Mouse (Mus musculus): ENCODE data around the gene Zfc3h1.

The Zfc3h1 gene

DNA sequence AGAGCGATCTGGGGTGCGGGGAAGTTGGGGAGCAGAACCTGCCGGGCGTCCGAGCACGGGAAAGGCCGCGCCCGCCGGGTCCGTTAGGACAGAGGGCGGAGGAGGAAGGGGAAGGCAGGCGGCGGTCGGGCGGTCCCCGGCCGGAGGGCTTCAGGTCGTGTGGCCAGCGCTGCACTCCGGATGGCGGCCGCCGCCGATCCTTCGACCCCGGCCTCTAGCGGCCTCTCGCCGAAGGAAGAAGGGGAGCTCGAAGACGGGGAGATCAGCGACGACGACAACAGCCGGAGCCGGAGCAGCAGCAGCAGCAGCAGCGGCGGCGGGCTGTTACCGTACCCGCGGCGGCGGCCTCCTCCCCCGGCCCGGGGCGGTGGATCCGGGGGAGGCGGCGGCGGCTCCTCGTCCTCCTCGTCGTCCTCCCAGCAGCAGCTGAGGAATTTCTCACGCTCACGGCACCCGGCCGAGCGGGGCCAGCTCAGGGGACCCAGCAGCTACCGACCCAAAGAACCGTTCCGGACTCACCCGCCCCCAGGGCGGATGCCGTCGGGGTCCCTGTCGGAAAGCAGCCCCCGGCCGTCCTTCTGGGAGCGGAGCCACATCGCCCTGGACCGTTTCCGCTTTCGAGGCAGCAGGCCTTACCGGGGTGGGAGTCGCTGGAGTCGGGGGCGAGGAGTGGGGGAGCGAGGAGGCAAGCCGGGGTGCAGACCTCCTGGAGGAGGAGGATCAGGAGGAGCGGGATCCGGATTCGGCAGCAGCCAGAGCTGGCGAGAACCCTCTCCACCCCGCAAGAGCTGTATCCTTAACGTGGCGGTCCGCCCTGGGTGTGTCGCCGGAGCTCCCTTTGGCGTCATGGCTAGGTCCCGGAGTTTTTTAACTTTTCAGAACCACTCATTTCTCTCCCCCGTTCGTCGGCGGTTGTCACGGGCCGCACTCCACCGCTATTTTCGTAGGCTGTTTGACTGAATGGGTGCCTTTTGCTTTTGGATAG lies 551 bp downstream of the Zfc3h1 start:
- DNase-seq (ENCODE audit: low spot score): peak; percentile 65

DNA sequence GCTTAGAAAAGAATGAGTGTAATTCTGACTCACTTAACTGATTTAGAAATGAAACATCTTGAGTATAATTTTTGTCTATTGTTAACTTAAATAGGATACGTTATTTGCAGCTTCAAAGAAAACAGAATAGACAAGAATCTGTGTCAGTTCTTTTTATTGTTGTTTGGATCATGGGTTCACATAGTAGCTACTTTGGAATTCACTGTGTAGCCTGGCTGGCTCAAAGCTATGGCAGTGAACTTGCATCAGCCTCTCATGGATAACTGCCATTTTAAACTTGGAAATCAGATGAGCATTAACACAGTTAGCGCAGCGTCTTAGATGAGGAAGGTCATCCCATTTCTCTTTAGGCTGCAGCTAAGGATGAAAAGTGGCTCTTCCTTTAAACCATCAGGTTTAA lies 3.1 kb downstream of the Zfc3h1 start:
- no peak for DNase-seq (ENCODE audit: low spot score)

DNA sequence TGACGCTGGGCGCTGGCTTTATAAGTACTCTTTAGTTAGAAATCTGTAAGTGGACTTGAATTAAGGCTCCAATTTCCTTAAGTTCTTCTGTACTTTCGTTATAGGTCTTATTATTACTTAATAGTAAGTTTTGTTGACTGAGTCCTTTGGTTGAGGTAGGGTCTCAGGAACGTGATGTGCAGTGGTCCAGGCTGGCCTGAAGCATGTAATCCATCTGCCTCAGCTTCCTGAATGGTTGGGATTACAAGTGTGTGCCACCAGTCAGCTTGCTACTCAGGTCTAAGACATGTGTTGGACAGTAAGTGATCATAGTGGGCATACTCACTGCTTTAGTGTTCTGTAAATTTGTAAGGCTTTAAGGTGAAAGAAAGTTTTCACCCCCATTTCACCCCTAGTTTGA lies 6.3 kb downstream of the Zfc3h1 start:
- no peak for DNase-seq (ENCODE audit: low spot score)

- DNase-seq (ENCODE audit: low spot score): no peak
Observed at GRCm38 (mm10) chr10:115391896-115392295, 7.1 kb downstream of the Zfc3h1 start.

- DNase-seq (ENCODE audit: low spot score): peak; percentile 79
Observed at GRCm38 (mm10) chr10:115406393-115406792, 21.6 kb downstream of the Zfc3h1 start.

DNA sequence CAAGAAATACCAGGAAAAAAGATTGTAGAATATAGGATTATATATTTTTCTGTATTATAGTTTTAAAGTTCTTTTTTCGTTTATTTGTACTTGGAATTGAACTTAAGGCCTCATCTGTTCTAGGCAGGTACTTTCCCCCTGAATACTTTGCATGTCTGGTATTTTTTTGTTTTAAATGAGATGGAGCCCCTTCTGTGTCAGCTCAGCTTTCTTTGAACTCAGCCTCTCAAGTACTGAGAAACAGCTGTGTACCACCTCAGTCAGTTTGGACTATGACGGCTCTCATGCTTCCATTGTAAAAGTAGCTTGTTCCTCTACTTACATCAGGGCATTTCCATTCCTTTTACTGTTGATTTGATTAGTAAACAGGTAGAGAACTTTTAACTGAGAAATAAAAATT lies 28.7 kb downstream of the Zfc3h1 start:
- no peak for DNase-seq (ENCODE audit: low spot score)

DNA sequence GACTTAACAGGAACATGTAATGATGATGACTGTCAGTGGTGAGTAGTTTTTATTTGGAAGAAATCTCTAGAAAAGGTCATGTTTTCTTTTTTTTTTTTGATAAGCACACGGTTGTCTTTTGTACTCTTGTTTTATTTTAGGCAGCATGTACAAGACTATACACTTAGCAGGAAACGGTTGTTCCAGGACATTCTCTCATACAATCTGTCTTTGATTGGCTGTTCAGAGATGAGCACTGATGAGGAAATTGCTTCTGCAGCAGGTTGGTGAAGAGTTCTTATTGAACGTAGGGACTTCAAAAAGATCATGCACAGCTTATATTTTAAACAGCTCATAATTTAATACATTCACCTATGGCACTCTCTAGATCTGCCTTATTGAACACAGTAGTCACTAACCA lies 29.3 kb downstream of the Zfc3h1 start:
- DNase-seq (ENCODE audit: low spot score): no peak

- no peak for DNase-seq (ENCODE audit: low spot score)
Observed at GRCm38 (mm10) chr10:115421976-115422375, 37.2 kb downstream of the Zfc3h1 start.

- no peak for DNase-seq (ENCODE audit: low spot score)
Observed at GRCm38 (mm10) chr10:115425351-115425750, 40.6 kb downstream of the Zfc3h1 start.

DNA sequence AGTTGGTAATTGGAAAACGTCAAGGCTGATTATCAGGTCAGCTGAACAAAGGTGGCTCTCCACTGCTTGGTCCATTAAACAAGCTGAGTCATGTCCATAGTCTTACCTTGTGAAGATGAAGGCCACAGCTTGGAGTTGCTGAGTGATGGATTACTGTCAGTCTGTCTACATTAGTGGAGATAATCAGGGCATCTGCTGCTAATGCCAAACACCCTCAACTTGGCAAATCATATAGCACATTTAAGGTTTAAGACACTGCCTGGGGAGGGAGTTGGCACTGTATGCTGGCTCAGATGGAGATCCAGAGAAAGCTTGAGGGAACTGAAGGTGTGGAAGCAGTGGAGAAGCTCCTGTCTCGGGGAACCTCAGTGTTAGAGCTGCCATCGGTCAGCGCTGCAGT lies 52.5 kb downstream of the Zfc3h1 start:
- no peak for DNase-seq (ENCODE audit: low spot score)

GRCm38 (mm10) chr10:115448614-115449013 lies 63.9 kb downstream of the Zfc3h1 start:
- no peak for DNase-seq (ENCODE audit: low spot score)

GRCm38 (mm10) chr10:115457368-115458021 lies 72.7 kb downstream of the Zfc3h1 start:
- no peak for DNase-seq (ENCODE audit: low spot score)

DNA sequence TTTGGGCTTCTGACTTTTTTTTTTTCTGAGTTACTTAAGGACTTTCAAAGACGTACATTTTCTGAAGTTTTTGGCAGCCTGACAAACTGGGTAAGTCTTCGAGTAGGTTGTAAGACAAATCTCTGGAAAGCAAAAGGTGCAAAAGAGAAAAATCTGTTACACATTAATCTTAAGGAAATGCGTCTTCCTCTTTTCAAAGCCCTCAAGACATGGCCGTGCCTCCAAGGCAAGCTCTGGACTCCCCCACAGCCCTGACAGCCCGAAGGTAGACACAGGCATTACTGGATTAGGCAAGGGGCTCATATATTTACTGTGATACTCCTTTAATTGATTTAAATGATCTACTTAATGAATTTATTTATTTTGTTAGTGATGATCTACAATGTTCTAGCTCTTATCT lies 77.9 kb downstream of the Zfc3h1 start:
- no peak for DNase-seq (ENCODE audit: low spot score)

DNA sequence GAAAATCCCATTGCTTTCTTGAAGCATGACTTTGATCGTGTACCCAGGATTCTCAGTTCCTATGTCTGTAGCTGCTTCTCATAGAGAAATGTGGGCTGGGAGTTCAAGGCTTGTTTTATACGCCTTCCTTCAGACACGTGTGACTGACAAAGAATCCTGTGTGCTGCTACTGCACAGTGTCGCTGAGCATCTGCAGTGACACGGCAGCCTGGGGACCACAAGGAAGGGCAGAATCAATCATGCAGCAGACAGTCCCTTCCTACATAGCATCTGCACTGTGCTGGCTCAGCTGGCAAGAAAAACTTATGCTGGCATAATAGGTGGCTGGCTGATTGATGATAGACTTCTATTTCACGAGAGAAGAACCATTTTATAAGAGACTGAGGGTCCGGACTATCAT lies 80.3 kb downstream of the Zfc3h1 start:
- no peak for DNase-seq (ENCODE audit: low spot score)

- DNase-seq (ENCODE audit: low spot score): no peak
Observed at GRCm38 (mm10) chr10:115465778-115466177, 81.0 kb downstream of the Zfc3h1 start.

GRCm38 (mm10) chr10:115467985-115468384 lies 83.2 kb downstream of the Zfc3h1 start:
- DNase-seq (ENCODE audit: low spot score): no peak

- DNase-seq (ENCODE audit: low spot score): no peak
Observed at GRCm38 (mm10) chr10:115468632-115469031, 83.9 kb downstream of the Zfc3h1 start.

- no peak for DNase-seq (ENCODE audit: low spot score)
Observed at GRCm38 (mm10) chr10:115469040-115469439, 84.3 kb downstream of the Zfc3h1 start.

DNA sequence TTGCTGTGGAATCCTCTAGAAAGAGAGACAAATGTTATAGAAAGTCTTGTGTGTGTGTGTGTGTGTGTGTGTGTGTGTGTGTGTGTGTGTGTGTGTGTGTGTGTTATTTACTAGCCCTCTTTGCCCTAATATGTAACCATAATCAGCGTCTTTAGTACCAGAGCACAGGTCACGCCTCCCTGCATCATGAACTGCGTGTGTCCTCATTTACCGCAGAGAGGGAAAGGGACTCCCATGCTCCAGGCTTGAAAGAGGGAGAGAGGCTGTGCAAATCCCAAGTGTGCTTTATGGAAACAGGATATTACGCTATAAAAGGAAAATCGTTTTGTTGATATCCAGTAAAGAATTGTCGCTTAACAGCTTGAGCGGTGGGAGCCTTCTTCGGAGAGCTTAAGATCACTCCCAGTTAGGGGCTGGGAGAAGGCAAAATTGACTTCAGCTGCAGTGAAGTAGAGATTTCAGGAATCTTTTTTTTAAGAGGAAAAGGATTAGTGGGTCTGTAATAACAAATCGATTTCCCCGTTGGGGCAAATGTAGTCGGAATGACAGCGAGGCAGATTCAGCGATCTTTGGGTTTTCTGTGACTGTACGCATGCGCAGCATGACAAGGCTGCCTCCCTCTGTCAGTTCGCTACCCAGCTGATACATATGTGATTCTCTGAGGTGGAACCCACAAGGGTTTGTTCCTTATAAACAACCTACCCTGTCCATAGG lies 86.0 kb downstream of the Zfc3h1 start:
- DNase-seq (ENCODE audit: low spot score): peak; percentile 56

DNA sequence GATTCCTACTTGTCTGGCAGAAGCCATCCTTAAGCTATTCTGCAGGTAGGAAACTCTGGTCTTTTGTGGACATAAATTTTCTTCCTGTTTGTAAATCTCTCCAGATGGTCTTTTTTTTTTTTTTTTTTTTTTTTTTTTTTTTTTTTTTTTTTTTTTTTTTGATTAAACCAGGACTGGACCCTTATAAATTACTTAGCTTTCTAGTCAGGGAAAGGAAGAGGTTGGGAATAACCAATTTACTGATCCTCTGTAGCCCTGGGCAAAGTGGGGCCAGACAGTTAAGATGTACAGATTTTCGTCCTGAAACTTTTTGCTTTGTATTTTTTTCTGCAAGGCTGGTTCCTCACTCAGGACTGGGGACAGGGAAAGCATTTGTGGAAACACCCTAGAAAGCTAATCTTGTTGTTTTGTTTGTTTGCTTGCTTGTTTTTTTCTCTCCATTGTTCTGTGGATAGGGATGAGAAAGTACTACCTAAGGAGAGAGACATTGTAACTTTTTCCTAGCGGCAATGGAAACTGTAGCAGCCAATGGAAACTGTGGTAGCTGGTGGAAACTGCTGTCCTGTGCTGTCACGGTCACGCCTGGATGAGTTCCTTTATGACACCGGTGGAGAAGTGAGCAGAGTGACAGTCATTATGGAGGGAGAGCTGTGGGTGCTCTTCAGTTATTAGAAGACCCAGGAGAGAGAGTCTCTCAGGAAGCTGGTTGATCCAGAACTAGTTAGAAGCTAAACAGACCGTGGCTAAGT lies 88.6 kb downstream of the Zfc3h1 start:
- DNase-seq (ENCODE audit: low spot score): no peak

DNA sequence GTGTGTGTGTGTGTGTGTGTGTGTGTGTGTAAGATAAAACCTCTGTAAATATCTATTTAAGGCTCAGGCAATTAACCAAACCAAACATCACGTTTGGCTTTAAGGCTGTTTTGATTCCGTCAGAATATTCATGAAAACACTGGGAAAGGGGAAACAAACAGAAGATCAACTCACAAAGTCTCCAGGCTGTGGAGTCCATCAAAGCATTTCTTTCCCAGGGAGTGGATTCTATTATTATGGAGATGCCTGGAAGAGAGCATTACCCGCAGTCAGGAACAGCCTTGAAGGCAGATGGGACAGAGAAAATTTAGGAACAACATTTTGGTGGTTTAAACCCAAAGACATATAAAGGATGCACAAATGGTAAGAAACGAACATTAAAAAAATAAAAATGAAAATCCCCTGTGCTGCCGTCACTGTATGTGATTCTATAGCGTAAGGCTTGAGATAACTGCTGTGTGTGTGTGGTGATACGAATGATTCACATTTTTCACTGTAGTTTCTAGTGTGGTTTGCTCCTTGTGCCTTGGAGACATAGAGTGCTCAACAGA lies 90.3 kb downstream of the Zfc3h1 start:
- no peak for DNase-seq (ENCODE audit: low spot score)

DNA sequence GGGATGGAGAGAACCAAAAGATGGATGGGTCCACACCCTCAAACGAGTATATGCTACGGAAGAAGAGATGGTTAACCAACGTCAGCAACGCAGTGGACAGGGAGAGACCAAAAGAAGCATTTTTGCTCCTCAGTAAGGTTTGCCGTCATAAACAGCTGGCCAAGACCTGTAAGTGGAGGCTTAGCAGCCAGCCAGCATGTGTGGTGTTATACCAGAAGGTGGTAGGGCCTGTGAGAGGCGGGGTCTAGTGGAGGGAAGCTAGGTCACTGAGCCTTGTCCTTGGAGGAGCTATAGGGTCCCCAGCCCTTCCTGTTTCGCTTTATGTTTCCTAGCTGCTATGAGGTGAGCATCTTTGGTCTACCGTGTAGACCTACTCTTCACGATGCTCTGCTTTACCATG lies 91.7 kb downstream of the Zfc3h1 start:
- no peak for DNase-seq (ENCODE audit: low spot score)

Measured in embryo, embryonic 10.5 days (tissue).